Mouse (Mus musculus): ENCODE results near the gene Hsdl1.

The Hsdl1 gene

GRCm38 (mm10) chr8:119603771-119604170 is 28.8 kb upstream of the Hsdl1 start:
- ChIA-PET POLR2A (no interaction called here), CTCF (no interaction called here)

GRCm38 (mm10) chr8:119591456-119591855 is 16.5 kb upstream of the Hsdl1 start:
- CTCF ChIA-PET: interaction anchor here in 3 of 4 experiments (0.5 to 1.3 kb wide), 4 partner anchors 14 to 649 kb away, joined by 3 to 4 read pairs (median 4); partner anchors contain the start of gene Taf1c (in 1 of the 3)

DNA sequence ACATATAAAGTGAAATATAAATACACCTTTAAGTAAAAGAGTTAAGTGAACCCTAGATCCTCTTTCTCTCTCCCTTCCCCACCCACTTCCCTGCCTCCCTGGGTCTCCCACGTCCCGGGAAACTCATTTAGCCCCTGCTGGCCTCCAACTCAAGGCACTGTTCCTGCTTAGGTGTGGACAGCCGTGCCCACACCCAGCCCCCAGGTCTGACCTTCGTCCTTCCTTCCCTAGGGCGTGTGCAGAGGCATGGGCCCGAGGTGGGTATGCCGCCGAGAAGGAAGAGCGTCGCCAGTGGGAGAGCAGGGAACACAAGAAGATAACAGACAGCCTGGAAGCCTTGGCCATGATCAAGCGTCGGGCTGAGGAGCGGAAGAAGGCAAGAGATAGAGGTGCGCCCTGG is 15.4 kb upstream of the Hsdl1 start:
- ChIA-PET CTCF (interaction anchor here in 1 of 4 experiments (1.3 kb wide), 1 partner anchor 15 kb away, joined by 4 read pairs; the partner anchor contains the start of gene Taf1c), POLR2A (interaction anchor here in 1 of 4 experiments (3.0 kb wide), 1 partner anchor 31 kb away, joined by 12 read pairs; the partner anchor contains the start of gene Mbtps1)

More at GRCm38 (mm10) chr8:119591456-119591855, 16.5 kb upstream of the Hsdl1 start:
- POLR2A ChIA-PET: interaction anchor here in 3 of 4 experiments (0.7 to 3.0 kb wide), 5 partner anchors 14 to 44 kb away, joined by 3 to 12 read pairs (median 4); partner anchors contain the start of genes Mbtps1 (in 2 of the 3) and Taf1c (in 1 of the 3)

- ChIA-PET CTCF (interaction anchor here in 2 of 4 experiments (0.9 to 1.2 kb wide), 3 partner anchors 8 to 189 kb away, joined by 3 read pairs; partner anchors contain the start of gene Tldc1 (in 1 of the 2)), POLR2A (interaction anchor here in 3 of 4 experiments (0.6 to 1.5 kb wide), 6 partner anchors 16 to 89 kb away, joined by 3 read pairs; partner anchors contain the start of genes Mbtps1 (in 2 of the 3) and Taf1c (in 1 of the 3))
Measured at GRCm38 (mm10) chr8:119588844-119589243, 13.9 kb upstream of the Hsdl1 start.

DNA sequence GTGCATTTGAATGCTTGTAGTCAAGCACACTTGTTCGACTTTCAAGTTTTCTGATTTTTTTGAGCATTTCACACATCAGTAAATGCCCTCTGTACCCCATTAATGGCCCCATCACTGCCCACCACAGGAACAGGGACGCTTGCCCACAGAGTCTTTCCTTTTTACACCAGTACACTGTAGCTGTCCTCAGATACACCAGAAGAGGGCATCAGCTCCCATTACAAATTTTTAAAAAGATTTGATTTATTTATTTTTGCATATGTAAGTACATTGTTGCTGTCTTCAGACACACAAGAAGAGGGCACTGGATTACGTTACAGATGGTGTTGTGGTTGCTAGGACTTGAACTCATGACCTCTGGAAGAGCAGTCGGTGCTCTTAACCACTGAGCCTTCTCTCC is 13.3 kb upstream of the Hsdl1 start:
- ChIA-PET POLR2A (interaction anchor here in 3 of 4 experiments (0.7 to 2.2 kb wide), 8 partner anchors 8 to 104 kb away, joined by 3 to 7 read pairs (median 3); partner anchors contain the start of genes Mbtps1 (in 3 of the 3) and Taf1c (in 1 of the 3)), CTCF (interaction anchor here in 2 of 4 experiments (0.9 to 1.0 kb wide), 2 partner anchors 9 kb away, joined by 3 read pairs; no protein-coding TSS in a partner anchor)

DNA sequence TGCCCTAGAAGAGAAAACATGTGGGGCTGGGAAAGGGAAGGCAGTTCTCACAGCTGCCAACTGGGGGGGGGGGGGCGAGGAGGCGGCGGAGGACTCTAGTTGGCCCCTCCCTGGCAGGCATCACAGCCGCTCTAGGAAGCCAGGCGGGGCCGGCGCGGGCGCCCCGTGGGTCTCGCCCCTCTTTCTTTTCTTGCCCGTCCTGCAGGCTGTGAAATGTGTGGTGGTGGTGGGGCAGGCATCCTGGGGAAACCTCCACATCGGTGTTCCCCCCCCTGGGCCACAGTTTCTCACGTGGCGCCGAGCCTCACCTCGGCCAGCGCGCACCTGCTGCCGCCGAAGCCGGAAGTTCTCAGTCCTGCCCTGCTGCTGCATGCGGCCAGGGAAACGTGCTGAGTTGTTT is 10.9 kb upstream of the Hsdl1 start:
- ChIA-PET CTCF (interaction anchor here in 2 of 4 experiments (0.6 to 0.9 kb wide), 2 partner anchors 84 to 134 kb away, joined by 4 read pairs; no protein-coding TSS in a partner anchor), POLR2A (interaction anchor here in 3 of 4 experiments (0.6 to 1.1 kb wide), 4 partner anchors 27 to 687 kb away, joined by 3 to 7 read pairs (median 4); partner anchors contain the start of gene Mbtps1 (in 1 of the 3))

- CTCF ChIA-PET: interaction anchor here in 3 of 4 experiments (0.7 to 1.2 kb wide), 3 partner anchors 92 to 140 kb away, joined by 3 to 6 read pairs (median 4); no protein-coding TSS in a partner anchor
- POLR2A ChIA-PET: interaction anchor here in 2 of 4 experiments (1.2 to 2.9 kb wide), 3 partner anchors 22 to 34 kb away, joined by 3 to 27 read pairs (median 18); partner anchors contain the start of gene Mbtps1 (in 2 of the 2)
Measured at GRCm38 (mm10) chr8:119580441-119581161, 5.6 kb upstream of the Hsdl1 start.

- ChIA-PET CTCF (interaction anchor here in 3 of 4 experiments (0.6 to 2.0 kb wide), 5 partner anchors 9 to 175 kb away, joined by 3 to 5 read pairs (median 3); partner anchors contain the start of gene Taf1c (in 1 of the 3)), POLR2A (interaction anchor here in 3 of 4 experiments (0.6 to 2.9 kb wide), 9 partner anchors 13 to 26 kb away, joined by 3 to 27 read pairs (median 4); partner anchors contain the start of genes Mbtps1 (in 3 of the 3) and Taf1c (in 2 of the 3))
Measured at GRCm38 (mm10) chr8:119579096-119579495, 4.1 kb upstream of the Hsdl1 start.

DNA sequence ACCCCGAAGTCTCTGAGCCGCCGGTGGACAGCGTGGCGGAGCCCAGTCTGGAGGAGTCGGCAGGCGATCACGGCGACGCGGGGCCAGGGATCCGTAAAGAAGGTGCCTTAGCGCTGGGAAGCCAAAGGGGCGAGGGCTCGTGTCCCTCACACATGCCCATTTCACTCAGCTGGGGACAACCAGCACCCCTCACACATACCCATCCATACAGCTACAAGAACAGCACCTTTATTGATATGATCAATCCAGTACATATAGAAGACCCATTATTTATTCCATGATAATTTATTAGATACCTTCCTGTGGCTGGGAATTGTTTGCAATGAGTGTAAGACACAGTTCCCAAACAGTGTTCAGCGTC is 363 bp upstream of the Hsdl1 start:
- CTCF ChIA-PET: interaction anchor here in 2 of 4 experiments (0.6 to 1.3 kb wide), 3 partner anchors 17 to 94 kb away, joined by 3 to 4 read pairs (median 3); partner anchors contain the start of gene Mbtps1 (in 1 of the 2)
- POLR2A ChIA-PET: interaction anchor here in 3 of 4 experiments (0.6 to 4.3 kb wide), 12 partner anchors 9 to 34 kb away, joined by 3 to 36 read pairs (median 3); partner anchors contain the start of genes Mbtps1 (in 3 of the 3) and Taf1c (in 1 of the 3)

GRCm38 (mm10) chr8:119572411-119572810 is 2.6 kb downstream of the Hsdl1 start:
- POLR2A ChIA-PET: interaction anchor here in 2 of 4 experiments (0.9 to 4.3 kb wide), 4 partner anchors 13 to 67 kb away, joined by 3 to 36 read pairs (median 8); partner anchors contain the start of gene Mbtps1 (in 2 of the 2)
- CTCF ChIA-PET: no interaction called here

- POLR2A ChIA-PET: interaction anchor here in 2 of 4 experiments (0.6 to 1.5 kb wide), 3 partner anchors 12 to 279 kb away, joined by 3 to 7 read pairs (median 5); partner anchors contain the start of gene Mbtps1 (in 1 of the 2)
- CTCF ChIA-PET: no interaction called here
Measured at GRCm38 (mm10) chr8:119571135-119571534, 3.8 kb downstream of the Hsdl1 start.

DNA sequence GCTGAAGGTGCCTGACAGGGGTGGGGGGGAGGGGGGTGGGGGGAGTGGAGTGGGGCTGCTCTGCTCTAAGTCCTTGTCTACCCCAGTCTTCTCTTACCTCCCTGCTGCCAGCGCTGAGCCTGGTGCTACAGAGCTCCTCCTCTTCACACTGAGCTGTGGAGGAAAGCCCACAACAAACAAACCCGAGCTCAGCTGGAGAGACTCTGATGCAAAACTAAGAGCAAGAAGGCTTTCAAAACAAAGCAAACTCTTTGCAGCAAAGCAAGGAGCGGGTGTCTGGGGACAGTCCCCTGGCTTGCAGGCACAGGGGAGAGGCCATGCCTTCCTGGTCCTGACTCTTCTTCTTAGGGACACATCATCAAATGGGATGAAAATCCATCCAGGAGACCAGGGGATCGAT is 5.1 kb downstream of the Hsdl1 start:
- POLR2A ChIA-PET: interaction anchor here in 3 of 4 experiments (0.7 to 3.8 kb wide), 3 partner anchors 11 to 26 kb away, joined by 6 to 35 read pairs (median 26); partner anchors contain the start of gene Mbtps1 (in 2 of the 3)
- CTCF ChIA-PET: no interaction called here

GRCm38 (mm10) chr8:119568951-119569350 is 6.0 kb downstream of the Hsdl1 start:
- ChIA-PET POLR2A (interaction anchor here in 3 of 4 experiments (0.5 to 3.8 kb wide), 6 partner anchors 10 to 272 kb away, joined by 3 to 35 read pairs (median 10); partner anchors contain the start of gene Mbtps1 (in 3 of the 3)), CTCF (no interaction called here)

- ChIA-PET CTCF (interaction anchor here in 1 of 4 experiments (1.1 kb wide), 1 partner anchor 156 kb away, joined by 3 read pairs; no protein-coding TSS in a partner anchor), POLR2A (interaction anchor here in 3 of 4 experiments (0.6 to 3.8 kb wide), 5 partner anchors 9 to 35 kb away, joined by 3 to 35 read pairs (median 12); partner anchors contain the start of gene Mbtps1 (in 3 of the 3))
Measured at GRCm38 (mm10) chr8:119568251-119568650, 6.7 kb downstream of the Hsdl1 start.

GRCm38 (mm10) chr8:119566367-119566766 is 8.6 kb downstream of the Hsdl1 start:
- CTCF ChIA-PET: no interaction called here
- POLR2A ChIA-PET: interaction anchor here in 2 of 4 experiments (0.6 to 3.3 kb wide), 7 partner anchors 7 to 62 kb away, joined by 3 to 35 read pairs (median 3); partner anchors contain the start of genes Dnaaf1 (in 1 of the 2), Hsdl1 (in 1 of the 2) and Mbtps1 (in 1 of the 2)

DNA sequence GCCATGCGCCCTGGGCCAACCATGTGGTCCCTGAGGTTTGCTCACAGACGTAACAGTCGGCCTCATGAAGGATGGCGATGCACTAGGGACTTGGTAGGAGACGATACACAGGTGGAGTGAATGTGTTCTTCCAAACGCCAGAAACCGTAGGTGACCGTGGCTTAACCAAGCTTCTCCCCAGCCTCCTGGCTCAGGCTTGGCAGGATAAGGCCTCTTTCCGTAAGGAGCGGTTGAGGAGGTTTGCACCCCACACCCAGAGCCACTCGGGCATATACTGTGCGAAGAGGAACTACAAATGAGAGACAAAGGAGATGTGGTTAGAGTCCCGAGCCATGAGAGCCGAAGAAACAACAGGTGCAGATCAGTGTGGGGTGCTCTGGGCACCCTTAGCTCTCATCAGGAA is 11.1 kb downstream of the Hsdl1 start:
- ChIA-PET CTCF (interaction anchor here in 2 of 4 experiments (0.6 to 1.6 kb wide), 3 partner anchors 105 to 840 kb away, joined by 3 to 5 read pairs (median 4); no protein-coding TSS in a partner anchor), POLR2A (interaction anchor here in 3 of 4 experiments (0.6 to 2.4 kb wide), 10 partner anchors 11 to 134 kb away, joined by 3 to 8 read pairs (median 4); partner anchors contain the start of genes Dnaaf1 (in 3 of the 3) and Hsdl1 (in 3 of the 3))

DNA sequence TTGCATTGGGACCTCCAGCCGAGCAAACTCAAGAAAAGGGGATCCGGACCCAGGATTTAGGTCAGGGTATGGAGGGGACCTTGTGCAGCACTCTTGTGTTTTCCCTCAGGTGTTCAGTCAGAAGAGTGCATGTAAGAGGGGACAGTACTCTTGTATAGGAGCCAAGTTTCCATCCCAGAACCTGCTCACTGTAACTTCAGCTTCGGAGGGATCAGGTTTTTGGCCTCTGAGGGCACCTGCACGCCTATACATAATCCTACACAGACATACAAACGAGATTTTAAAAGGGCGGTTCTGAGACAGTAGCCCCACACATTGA is 15.6 kb downstream of the Hsdl1 start:
- ChIA-PET POLR2A (interaction anchor here (0.8 to 6.5 kb wide), 73 partner anchors 9 to 1758 kb away, joined by 3 to 129 read pairs (median 6); partner anchors contain the start of genes Dnaaf1 (in 3 of the 4), Hsdl1 (in 3 of the 4), Taf1c (in 3 of the 4) and Hsbp1 (in 2 of the 4)), CTCF (interaction anchor here in 3 of 4 experiments (0.6 to 1.8 kb wide), 7 partner anchors 8 to 152 kb away, joined by 3 to 5 read pairs (median 3); partner anchors contain the start of gene Taf1c (in 1 of the 3))

All from embryonic stem cell, embryonic (primary cell).